Mouse (Mus musculus) hindbrain, embryonic 12.5 days (tissue): ENCODE data around the gene Adgra3. TPM values are rescaled to one million over a fixed set of nuclear protein-coding genes. Genes with fewer than 3 reads are reported as not detected.

Source experiments
- ATAC-seq: fragments of 200-750 bp; cut with Nextera tagmentation; 2 replicates; pipeline ENCODE4 v1.8.0; 2017; ENCODE audit warnings: moderate TSS enrichment; ENCODE audit not compliant: low FRiP score
- H3K27ac ChIP-seq: fragments of 300-500 bp; sonication (generic); 2 replicates; pipeline ENCODE4 v1.5.1; 2016; ENCODE audit warnings: mild to moderate bottlenecking
- H3K27me3 ChIP-seq: fragments of 300-500 bp; sonication (generic); 2 replicates; pipeline ENCODE4 v1.6.1; 2016; ENCODE audit warnings: mild to moderate bottlenecking
- H3K36me3 ChIP-seq: fragments of 300-500 bp; sonication (generic); 2 replicates; pipeline ENCODE4 v1.6.1; 2016; ENCODE audit warnings: mild to moderate bottlenecking
- H3K4me1 ChIP-seq: fragments of 300-500 bp; sonication (generic); 2 replicates; pipeline ENCODE4 v1.6.1; 2016
- H3K4me2 ChIP-seq: fragments of 300-500 bp; sonication (generic); replicated peaks from 2 replicates; pipeline ENCODE4 v1.6.1; 2016; ENCODE audit warnings: mild to moderate bottlenecking
- H3K4me3 ChIP-seq: fragments of 300-500 bp; sonication (generic); 2 replicates; pipeline ENCODE4 v1.5.1; 2016; ENCODE audit warnings: mild to moderate bottlenecking
- H3K9ac ChIP-seq: fragments of 300-500 bp; sonication (generic); 2 replicates; pipeline ENCODE4 v1.6.1; 2016; ENCODE audit warnings: mild to moderate bottlenecking, moderate library complexity
- H3K9me3 ChIP-seq: fragments of 300-500 bp; sonication (generic); replicated peaks from 2 replicates; pipeline ENCODE4 v1.6.1; 2016; ENCODE audit warnings: mild to moderate bottlenecking
- WGBS: fragments of 180-500 bp; shearing (Covaris S2); methylation state at CpG from one replicate; pipeline ENCODE4 v1.1.7; 2016; 5-methylcytosine and 5-hydroxymethylcytosine counted together
- polyA plus RNA-seq: library from polyadenylated mRNA; unstranded; fragments of >200 nt; fragmentation: Nextera tagmentation; extraction: Ambion mirVana; gene quantifications from 2 replicates; pipeline ENCODE4 v1.2.1, GENCODE M21; 2016

The Adgra3 gene
- polyA plus RNA-seq, 1 experiment from 2014 or later, result 46.8 TPM

GRCm38 (mm10) chr5:49961478-49962431 is 97.1 kb downstream of the Adgra3 start:
- Histone ChIP-seq H3K36me3 (peaks cover 46% of the 10 kb centered on the region), H3K4me1 (no peaks in the 10 kb centered on the region), H3K27ac (no peak overlapping the region), H3K9me3 (no peaks in the 10 kb centered on the region), H3K4me2 (no peak overlapping the region), H3K4me3 (no peak overlapping the region), H3K9ac (no peak overlapping the region), H3K27me3 (no peaks in the 10 kb centered on the region)
- 89% methylated on average over 20 of the region's 20 CpGs for WGBS
- ATAC-seq, result peak; percentile 79

- H3K36me3 ChIP-seq, result no peaks in the 10 kb centered on the region
- no peaks in the 10 kb centered on the region for H3K9me3 ChIP-seq
- no peak overlapping the region for H3K9ac ChIP-seq
- no peak for ATAC-seq
- no peaks in the 10 kb centered on the region for H3K27me3 ChIP-seq
- WGBS, result 71% methylated on average over 1 of the region's 1 CpGs
- H3K4me1 ChIP-seq, result no peaks in the 10 kb centered on the region
- H3K4me2 ChIP-seq, result no peak overlapping the region
- H3K27ac ChIP-seq, result no peak overlapping the region
- no peak overlapping the region for H3K4me3 ChIP-seq
Observed at GRCm38 (mm10) chr5:49936354-49936753, 122.5 kb downstream of the Adgra3 start.

- H3K27ac ChIP-seq, result no peak overlapping the region
- H3K4me1 ChIP-seq, result no peaks in the 10 kb centered on the region
- H3K4me3 ChIP-seq, result no peak overlapping the region
- H3K9ac ChIP-seq, result no peak overlapping the region
- no peaks in the 10 kb centered on the region for H3K36me3 ChIP-seq
- no peaks in the 10 kb centered on the region for H3K9me3 ChIP-seq
- no peak overlapping the region for H3K4me2 ChIP-seq
- no peak for ATAC-seq
- H3K27me3 ChIP-seq, result no peaks in the 10 kb centered on the region
Observed at GRCm38 (mm10) chr5:49924712-49925111, 134.1 kb downstream of the Adgra3 start.

- no peak overlapping the region for H3K4me3 ChIP-seq
- no peak overlapping the region for H3K27ac ChIP-seq
- no peaks in the 10 kb centered on the region for H3K27me3 ChIP-seq
- H3K4me2 ChIP-seq, result no peak overlapping the region
- H3K36me3 ChIP-seq, result no peaks in the 10 kb centered on the region
- no peaks in the 10 kb centered on the region for H3K9me3 ChIP-seq
- no peaks in the 10 kb centered on the region for H3K4me1 ChIP-seq
- H3K9ac ChIP-seq, result no peak overlapping the region
- ATAC-seq, result no peak
- WGBS, result 80% methylated on average over 2 of the region's 2 CpGs
Observed at GRCm38 (mm10) chr5:49915695-49916106, 143.1 kb downstream of the Adgra3 start.
